Mouse (Mus musculus) forebrain, embryonic 14.5 days (tissue): ENCODE measurements around the gene Plppr3. TPM values are rescaled to one million over a fixed set of nuclear protein-coding genes. Genes with fewer than 3 reads are reported as not detected.

Experiments used
- ATAC-seq: fragments of 200-750 bp; cut with Nextera tagmentation; 2 replicates; pipeline ENCODE4 v1.8.0; 2017; ENCODE audit warnings: mild to moderate bottlenecking, moderate library complexity
- DNase-seq: peaks from one replicate; pipeline ENCODE4 v3.0.0-alpha.2; 2015; ENCODE audit warnings: low spot score
- H3K27ac ChIP-seq: fragments of 300-500 bp; sonication (generic); 2 replicates; pipeline ENCODE4 v1.5.1; 2014; ENCODE audit warnings: low read depth, mild to moderate bottlenecking, control low read depth, low read length, moderate library complexity
- H3K27me3 ChIP-seq: fragments of 300-500 bp; sonication (generic); replicated peaks from 2 replicates; pipeline ENCODE4 v1.6.1; 2014; ENCODE audit warnings: low read length, control low read depth, mixed read lengths; ENCODE audit not compliant: control insufficient read depth, insufficient read depth
- H3K36me3 ChIP-seq: fragments of 300-500 bp; sonication (generic); 2 replicates; pipeline ENCODE4 v1.6.1; 2014; ENCODE audit warnings: low read length, control low read depth; ENCODE audit not compliant: control insufficient read depth, insufficient read depth
- H3K4me1 ChIP-seq: fragments of 300-500 bp; sonication (generic); 2 replicates; pipeline ENCODE4 v1.6.1; 2014; ENCODE audit warnings: antibody characterized with exemption, low read length, control low read depth; ENCODE audit not compliant: control insufficient read depth, insufficient read depth
- H3K4me2 ChIP-seq: fragments of 300-500 bp; sonication (generic); 2 replicates; pipeline ENCODE4 v1.6.1; 2014; ENCODE audit warnings: mild to moderate bottlenecking, control low read depth, low read length
- H3K4me3 ChIP-seq: fragments of 300-500 bp; sonication (generic); 2 replicates; pipeline ENCODE4 v1.5.1; 2014; ENCODE audit warnings: low read depth, low read length, control low read depth
- H3K9ac ChIP-seq: fragments of 300-500 bp; sonication (generic); 2 replicates; pipeline ENCODE4 v1.6.1; 2014; ENCODE audit warnings: mild to moderate bottlenecking, low read length, control low read depth, moderate library complexity
- H3K9me3 ChIP-seq: fragments of 300-500 bp; sonication (generic); replicated peaks from 2 replicates; pipeline ENCODE4 v1.6.1; 2016; ENCODE audit warnings: low read length, control low read depth, mixed read lengths; ENCODE audit not compliant: control insufficient read depth
- WGBS: fragments of 180-500 bp; shearing (Covaris S2); extraction: QIAGEN DNeasy Blood & Tissue Kit; methylation state at CpG from one replicate; pipeline ENCODE4 v1.1.7; 2014; 5-methylcytosine and 5-hydroxymethylcytosine counted together
- polyA plus RNA-seq: library from polyadenylated mRNA; unstranded; fragments of >200 nt; fragmentation: Nextera tagmentation; extraction: Ambion mirVana; gene quantifications from 2 replicates; pipeline ENCODE4 v1.2.1, GENCODE M21; 2014

Gene Plppr3
- polyA plus RNA-seq, 1 experiment from 2014 or later: 224 TPM

GRCm38 (mm10) chr10:79858416-79859074 lies 15.9 kb downstream of the Plppr3 start:
- Histone ChIP-seq H3K4me1 (peaks cover 30% of the 10 kb centered on the region), H3K36me3 (peaks cover 69% of the 10 kb centered on the region), H3K9me3 (no peaks in the 10 kb centered on the region), H3K27ac (peak overlapping the region; percentile 70), H3K4me2 (peak overlapping the region; percentile 82), H3K9ac (peak overlapping the region; percentile 94), H3K27me3 (no peaks in the 10 kb centered on the region), H3K4me3 (peak overlapping the region; percentile 97; the same call in 1 of the 2 replicates)
- ATAC-seq (peak; percentile 32), DNase-seq (peak; percentile 92)
- WGBS: 38% methylated on average over 17 of the region's 17 CpGs

- Histone ChIP-seq H3K36me3 (peaks cover 62% of the 10 kb centered on the region), H3K27ac (peak overlapping the region; percentile 70; the same call in 1 of the 2 replicates), H3K4me3 (peak overlapping the region; percentile 97), H3K4me1 (peaks cover 33% of the 10 kb centered on the region), H3K27me3 (no peaks in the 10 kb centered on the region), H3K9me3 (no peaks in the 10 kb centered on the region), H3K9ac (peak overlapping the region; percentile 94), H3K4me2 (peak overlapping the region; percentile 82)
- no peak for ATAC-seq
- DNase-seq: no peak
- WGBS: 70% methylated on average over 2 of the region's 2 CpGs
Measured at GRCm38 (mm10) chr10:79857894-79858293, 16.5 kb downstream of the Plppr3 start.

DNA sequence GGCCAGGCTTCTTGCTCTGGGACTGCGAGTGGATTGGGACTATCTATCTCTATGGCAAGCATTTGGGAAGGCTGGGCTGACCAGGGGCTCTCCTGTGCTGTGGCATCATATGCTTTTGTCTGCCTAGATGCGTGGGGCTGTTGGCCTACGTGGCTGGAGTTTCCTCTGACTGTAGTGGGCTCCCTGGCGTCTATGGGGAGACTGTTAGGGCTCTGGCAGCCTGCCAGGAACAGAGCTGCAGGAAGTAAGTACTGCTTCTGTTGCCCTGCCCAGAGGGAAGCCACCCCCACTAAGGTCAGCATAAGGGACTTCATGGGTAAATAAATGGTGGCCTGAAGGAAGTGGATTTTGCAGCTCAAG lies 17.0 kb downstream of the Plppr3 start:
- H3K4me3 ChIP-seq: peak overlapping the region; percentile 97
- H3K27ac ChIP-seq: peak overlapping the region; percentile 70; the same call in 1 of the 2 replicates
- H3K9ac ChIP-seq: peak overlapping the region; percentile 94
- peak; percentile 68 for DNase-seq
- H3K4me2 ChIP-seq: peak overlapping the region; percentile 82
- no peak for ATAC-seq
- H3K36me3 ChIP-seq: peaks cover 58% of the 10 kb centered on the region
- no peaks in the 10 kb centered on the region for H3K27me3 ChIP-seq
- no peaks in the 10 kb centered on the region for H3K9me3 ChIP-seq
- peaks cover 38% of the 10 kb centered on the region for H3K4me1 ChIP-seq
- 12% methylated on average over 4 of the region's 4 CpGs for WGBS

DNA sequence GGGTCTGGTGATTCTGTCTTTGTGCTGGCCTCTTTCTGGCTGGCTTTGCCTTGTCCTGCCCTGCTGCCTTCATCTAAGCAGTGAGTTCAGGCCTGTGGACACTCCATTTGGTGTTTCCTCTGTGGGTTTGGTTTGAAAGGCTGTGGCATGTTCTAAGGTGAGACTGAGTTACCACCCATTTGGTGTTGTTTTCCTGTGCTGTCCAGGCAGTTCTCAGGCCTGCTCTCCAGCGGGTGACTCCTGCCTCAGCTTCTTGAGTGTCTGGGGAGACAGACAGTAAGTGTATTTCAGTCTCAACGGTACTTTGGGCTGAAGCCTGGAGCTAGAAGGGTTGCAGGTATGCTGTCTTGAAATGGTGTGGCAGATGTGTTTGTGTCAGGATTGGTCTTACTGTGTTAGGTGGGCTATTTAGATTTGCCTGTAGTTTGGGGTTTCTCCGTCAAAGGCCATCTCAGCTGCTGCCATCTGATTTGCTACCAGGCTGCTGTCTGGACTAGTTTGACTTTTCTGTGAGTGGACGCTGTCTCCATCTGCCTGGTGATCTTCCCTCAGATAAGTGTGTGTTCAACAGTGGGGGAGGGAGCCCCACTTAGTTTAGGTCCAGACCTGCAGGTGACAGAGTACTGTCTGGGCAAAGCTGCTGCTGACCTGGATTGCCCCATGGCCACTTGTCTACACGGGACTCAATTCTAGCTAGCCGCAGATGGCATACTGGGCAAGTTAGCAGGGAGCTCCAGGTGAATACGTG lies 17.6 kb downstream of the Plppr3 start:
- H3K27ac ChIP-seq: peak overlapping the region; percentile 33; the same call in 1 of the 2 replicates

DNA sequence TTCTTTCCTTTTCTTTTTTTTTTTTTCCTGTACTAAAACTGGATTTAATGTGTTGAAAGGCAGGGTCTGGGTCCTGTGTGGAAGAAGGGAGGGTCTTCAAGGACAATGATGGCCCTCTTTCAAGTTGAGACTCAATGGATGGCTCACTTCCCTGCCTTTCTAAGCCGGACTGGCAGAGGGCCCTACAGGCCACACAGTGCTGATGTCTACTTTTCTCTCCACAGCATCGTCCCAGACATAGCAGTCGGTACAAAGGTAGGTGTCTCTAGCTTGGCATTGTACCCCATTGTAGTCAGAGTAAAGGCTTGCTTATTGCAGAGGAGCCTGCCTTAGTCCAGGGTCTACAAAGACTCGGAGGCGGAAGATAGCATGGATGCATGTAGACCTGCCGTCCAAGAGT lies 18.2 kb downstream of the Plppr3 start:
- no peak for ATAC-seq
- Histone ChIP-seq H3K36me3 (peaks cover 46% of the 10 kb centered on the region), H3K9me3 (no peaks in the 10 kb centered on the region), H3K27ac (peak overlapping the region; percentile 33; the same call in 1 of the 2 replicates), H3K4me2 (peak overlapping the region; percentile 82), H3K4me1 (peaks cover 48% of the 10 kb centered on the region), H3K9ac (peak overlapping the region; percentile 94), H3K4me3 (peak overlapping the region; percentile 97), H3K27me3 (no peaks in the 10 kb centered on the region)
- 34% methylated on average over 6 of the region's 6 CpGs for WGBS
- no peak for DNase-seq

More for the DNA sequence above, 17.6 kb downstream of the Plppr3 start:
- H3K27me3 ChIP-seq: no peaks in the 10 kb centered on the region
- DNase-seq (no peak), ATAC-seq (no peak)
- peak overlapping the region; percentile 82 for H3K4me2 ChIP-seq
- peak overlapping the region; percentile 97 for H3K4me3 ChIP-seq
- peaks cover 52% of the 10 kb centered on the region for H3K36me3 ChIP-seq
- H3K4me1 ChIP-seq: peaks cover 43% of the 10 kb centered on the region
- peak overlapping the region; percentile 94 for H3K9ac ChIP-seq
- 58% methylated on average over 7 of the region's 7 CpGs for WGBS
- no peaks in the 10 kb centered on the region for H3K9me3 ChIP-seq

GRCm38 (mm10) chr10:79855558-79856184 lies 18.8 kb downstream of the Plppr3 start:
- Histone ChIP-seq H3K9ac (peak overlapping the region; percentile 94), H3K27ac (no peak overlapping the region), H3K9me3 (no peaks in the 10 kb centered on the region), H3K4me1 (peaks cover 48% of the 10 kb centered on the region), H3K27me3 (no peaks in the 10 kb centered on the region), H3K4me2 (peak overlapping the region; percentile 82), H3K4me3 (peak overlapping the region; percentile 97), H3K36me3 (peaks cover 40% of the 10 kb centered on the region)
- WGBS: 5% methylated on average over 10 of the region's 10 CpGs
- ATAC-seq (no peak), DNase-seq (peak; percentile 54)

DNA sequence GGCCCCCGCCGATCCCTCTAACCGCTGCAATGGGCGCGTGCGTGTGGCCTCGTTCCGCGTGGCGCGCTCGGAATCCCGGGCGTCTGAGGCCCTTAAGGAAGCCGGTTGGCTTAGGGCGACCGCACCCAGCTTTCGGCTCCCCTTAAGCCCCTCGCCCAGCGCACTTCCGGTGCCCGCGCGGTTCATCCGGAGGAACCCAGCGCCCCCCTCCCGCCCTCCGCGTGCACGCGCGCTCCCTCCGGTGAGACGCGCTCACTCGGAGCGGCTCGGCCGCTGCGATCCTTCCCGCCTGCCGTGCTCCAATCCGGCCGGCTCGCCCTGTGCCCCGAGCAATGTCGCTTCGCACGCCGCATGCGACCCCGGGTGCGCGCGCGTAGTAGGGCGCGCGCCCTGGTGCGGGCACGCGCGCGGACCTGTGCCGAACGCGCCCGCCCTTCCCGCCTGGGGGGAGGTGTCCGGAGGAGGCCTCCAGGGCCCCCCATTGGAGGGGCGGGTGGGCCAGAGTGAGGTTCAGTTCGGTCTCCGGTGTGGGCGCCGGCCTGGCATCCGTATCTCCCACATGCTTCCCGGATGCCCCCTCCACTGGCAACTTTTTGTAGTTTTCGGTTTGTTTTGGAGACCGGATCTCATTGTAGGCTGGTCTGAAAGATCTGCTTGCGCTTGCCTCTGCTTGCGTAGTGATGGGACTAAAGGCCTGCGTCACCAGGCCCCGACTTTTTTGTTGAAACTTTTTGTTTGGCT lies 19.5 kb downstream of the Plppr3 start:
- Histone ChIP-seq H3K36me3 (peaks cover 33% of the 10 kb centered on the region), H3K27ac (peak overlapping the region; percentile 99), H3K27me3 (no peaks in the 10 kb centered on the region), H3K4me3 (peak overlapping the region; percentile 97), H3K9me3 (no peaks in the 10 kb centered on the region), H3K9ac (peak overlapping the region; percentile 94), H3K4me1 (peaks cover 48% of the 10 kb centered on the region), H3K4me2 (peak overlapping the region; percentile 82)
- WGBS: under 1% methylated on average over 69 of the region's 83 CpGs
- DNase-seq (peak; percentile 80), ATAC-seq (peak; percentile 35)
